Mouse (Mus musculus): Measurements from ENCODE around the gene Rgl3. TPM values are rescaled to one million over a fixed set of nuclear protein-coding genes. Genes with fewer than 3 reads are reported as not detected.
A peak's percentile ranks its signal among the peaks of the same experiment; 100 is the strongest.

The Rgl3 gene
- polyA plus RNA-seq, 1 experiment, result 8.0 TPM

DNA sequence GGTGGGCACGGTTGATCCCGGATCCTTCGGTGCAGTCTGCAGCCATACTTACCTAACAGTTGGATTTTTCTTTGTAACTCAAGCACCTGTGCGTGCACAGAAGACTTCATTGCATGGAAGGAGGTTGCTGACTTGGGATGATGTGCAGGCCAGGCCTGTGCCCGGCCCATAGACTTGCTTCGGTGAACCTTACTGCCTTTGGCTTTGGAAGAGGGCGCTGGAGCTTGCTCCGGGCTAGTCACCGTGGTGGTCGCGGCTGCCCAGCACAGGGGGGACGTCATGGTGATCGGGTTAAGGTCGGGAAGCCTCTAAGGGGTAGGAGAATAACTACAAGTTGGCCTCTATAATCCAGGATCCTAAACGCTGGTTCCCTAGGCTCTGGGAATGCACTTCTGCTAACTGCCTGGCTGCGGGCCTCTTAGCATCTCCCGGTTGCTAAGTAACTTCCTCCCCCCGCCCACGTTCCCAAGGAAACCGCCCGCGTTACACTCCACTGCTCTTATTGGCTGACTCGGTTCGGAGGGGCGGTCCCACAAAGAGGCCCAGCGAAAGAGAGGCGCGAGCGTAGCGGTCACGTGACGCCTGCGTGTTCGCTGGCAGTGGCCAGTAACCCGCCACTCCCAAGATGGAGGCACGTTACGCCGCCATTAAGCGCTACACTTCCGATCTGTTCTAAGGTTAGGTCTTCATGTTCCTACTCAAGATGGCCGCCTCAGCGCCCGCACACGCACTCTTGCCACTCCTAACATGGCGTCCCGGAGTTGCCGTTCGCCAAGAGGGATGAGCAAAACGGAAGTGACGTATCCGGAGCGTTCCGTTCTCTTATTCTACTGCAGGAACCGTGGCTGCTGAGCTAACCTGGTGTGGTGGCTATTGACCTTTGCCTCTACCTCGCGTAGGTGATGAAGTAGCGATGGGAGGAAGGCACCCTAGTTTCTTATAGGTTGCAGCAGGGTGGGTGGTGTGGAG lies 13.2 kb upstream of the Rgl3 start, which contains the start of the genes Ccdc151 and Prkcsh:
Gene Ccdc151, minus strand, starts transcription at position 441 of the 969 bp plus-strand sequence.
Gene Prkcsh, plus strand, starts transcription at position 613 of the 969 bp plus-strand sequence.
- Histone ChIP-seq H3K27ac (ENCODE audit: insufficient read depth, low read length) (peak within 1 kb of the TSS; percentile 57; the same call in 1 of the 2 replicates), H3K4me3 (ENCODE audit: extremely low read depth, insufficient read depth, insufficient read length) (peak within 1 kb of the TSS; percentile 75), H3K36me3 (ENCODE audit: control insufficient read depth, insufficient read depth, low read length) (peaks cover 7% of the 10 kb centered on the region), H3K27me3 (ENCODE audit: control insufficient read depth, insufficient read depth, low read length) (no peaks in the 10 kb centered on the region), H3K4me1 (ENCODE audit: control insufficient read depth, insufficient read depth, insufficient read length) (peaks cover 6% of the 10 kb centered on the region; the same call in 1 of the 2 replicates)
- peak; percentile 99 for DNase-seq (ENCODE audit: low read depth in 1 of 2, low spot score in 2 of 2)
- 8% methylated on average over 57 of the region's 57 CpGs for WGBS
- TF ChIP-seq CTCF (IDR thresholded peaks at IDR 0.05; ENCODE audit: extremely low read depth, insufficient read depth, insufficient read length, insufficient replicate concordance) (no peak), POLR2A (IDR thresholded peaks at IDR 0.05; ENCODE audit: low read depth, low read length) (peak; percentile 59)

DNA sequence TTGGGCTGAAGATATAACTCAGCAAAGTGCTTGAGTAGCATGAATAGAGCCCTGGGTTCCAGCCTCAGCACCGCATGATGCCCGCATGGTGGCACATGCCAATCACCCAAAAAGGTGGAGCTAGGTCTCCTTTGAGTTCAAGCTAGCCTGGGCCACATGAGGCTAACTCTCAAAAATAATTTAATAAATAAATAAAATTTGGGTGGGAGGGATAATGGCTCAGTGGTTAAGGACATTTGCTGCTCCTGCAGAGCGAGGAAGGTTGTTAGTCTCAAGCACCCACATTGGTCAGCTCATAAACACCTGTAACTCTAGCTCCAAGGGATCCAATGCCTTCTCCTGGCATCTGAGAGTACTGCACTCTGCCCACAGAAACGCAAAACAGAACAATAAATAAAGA lies 12.4 kb upstream of the Rgl3 start:
- Histone ChIP-seq H3K36me3 (ENCODE audit: control insufficient read depth, insufficient read depth, low read length) (peaks cover 4% of the 10 kb centered on the region), H3K27me3 (ENCODE audit: control insufficient read depth, insufficient read depth, low read length) (no peaks in the 10 kb centered on the region), H3K4me3 (ENCODE audit: extremely low read depth, insufficient read depth, insufficient read length) (no peak overlapping the region), H3K27ac (ENCODE audit: insufficient read depth, low read length) (no peak overlapping the region), H3K4me1 (ENCODE audit: control insufficient read depth, insufficient read depth, insufficient read length) (peaks cover 6% of the 10 kb centered on the region; the same call in 1 of the 2 replicates)
- no peak for TF ChIP-seq CTCF (IDR thresholded peaks at IDR 0.05; ENCODE audit: extremely low read depth, insufficient read depth, insufficient read length, insufficient replicate concordance)
- DNase-seq (ENCODE audit: low read depth in 1 of 2, low spot score in 2 of 2), result no peak
- WGBS, result 88% methylated on average over 4 of the region's 4 CpGs

DNA sequence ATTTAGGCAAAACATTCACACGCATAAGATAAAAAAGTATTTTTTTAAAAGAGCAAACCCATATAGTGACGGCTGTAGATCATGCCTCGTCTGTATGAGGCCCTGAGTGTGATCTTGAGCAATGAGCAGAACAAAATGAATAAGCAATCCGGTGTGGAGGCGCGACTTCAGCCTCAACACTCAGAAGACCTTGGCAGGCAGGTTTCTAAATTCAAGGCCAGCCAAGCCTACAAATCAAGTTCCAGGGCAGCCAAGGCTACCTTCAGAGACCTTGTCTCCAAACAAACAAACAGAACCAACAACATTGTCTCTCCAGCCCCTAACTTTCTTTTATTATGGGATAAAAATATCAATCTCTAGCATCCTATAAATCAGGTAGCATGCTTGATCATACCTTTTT lies 11.1 kb upstream of the Rgl3 start:
- TF ChIP-seq CTCF (IDR thresholded peaks at IDR 0.05; ENCODE audit: extremely low read depth, insufficient read depth, insufficient read length, insufficient replicate concordance), result no peak
- TF ChIP-seq POLR2A (IDR thresholded peaks at IDR 0.05; ENCODE audit: low read depth, low read length), result no peak
- peaks cover 1% of the 10 kb centered on the region; the same call in 1 of the 2 replicates for H3K36me3 ChIP-seq (ENCODE audit: control insufficient read depth, insufficient read depth, low read length)
- no peak overlapping the region for H3K27ac ChIP-seq (ENCODE audit: insufficient read depth, low read length)
- no peak for DNase-seq (ENCODE audit: low read depth in 1 of 2, low spot score in 2 of 2)
- H3K27me3 ChIP-seq (ENCODE audit: control insufficient read depth, insufficient read depth, low read length), result no peaks in the 10 kb centered on the region
- peaks cover 6% of the 10 kb centered on the region; the same call in 1 of the 2 replicates for H3K4me1 ChIP-seq (ENCODE audit: control insufficient read depth, insufficient read depth, insufficient read length)
- no peak overlapping the region for H3K4me3 ChIP-seq (ENCODE audit: extremely low read depth, insufficient read depth, insufficient read length)
- WGBS, result 86% methylated on average over 6 of the region's 6 CpGs

DNA sequence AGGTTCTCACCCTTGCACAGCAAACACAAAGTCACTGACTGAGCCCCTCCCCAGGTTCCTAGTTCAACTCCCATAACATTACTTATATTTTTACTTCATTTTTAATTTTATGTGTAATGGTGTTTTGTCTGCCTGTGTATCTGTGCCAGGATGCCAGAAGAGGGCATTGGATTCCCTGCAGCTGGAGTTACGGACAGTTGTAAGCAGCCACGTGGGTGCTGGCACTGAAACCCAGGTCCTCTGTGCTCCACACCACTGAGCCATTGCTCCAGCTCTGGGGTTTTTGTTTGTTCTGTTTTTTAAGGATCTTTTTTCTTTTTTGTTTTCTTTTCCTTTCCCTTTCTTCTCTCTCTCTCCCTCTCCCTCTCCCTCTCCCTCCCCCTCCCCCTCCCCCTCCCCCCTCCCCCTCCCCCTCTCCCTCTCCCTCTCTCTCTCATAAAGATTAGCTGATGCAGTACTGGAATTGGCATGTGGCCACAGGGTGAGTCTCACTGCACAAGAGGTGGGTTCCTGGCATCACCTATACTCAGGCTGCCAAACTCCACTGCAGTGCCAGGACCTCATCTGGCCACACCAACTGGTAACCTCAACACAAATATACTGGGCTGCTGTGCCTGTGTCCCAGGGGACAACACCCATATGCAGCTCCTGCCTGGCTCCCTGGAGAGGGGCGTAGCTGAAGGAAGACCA lies 7.1 kb upstream of the Rgl3 start:
- no peak for TF ChIP-seq CTCF (IDR thresholded peaks at IDR 0.05; ENCODE audit: extremely low read depth, insufficient read depth, insufficient read length, insufficient replicate concordance)
- TF ChIP-seq POLR2A (IDR thresholded peaks at IDR 0.05; ENCODE audit: low read depth, low read length), result no peak
- Histone ChIP-seq H3K4me1 (ENCODE audit: control insufficient read depth, insufficient read depth, insufficient read length) (no peaks in the 10 kb centered on the region), H3K27me3 (ENCODE audit: control insufficient read depth, insufficient read depth, low read length) (no peaks in the 10 kb centered on the region), H3K36me3 (ENCODE audit: control insufficient read depth, insufficient read depth, low read length) (no peaks in the 10 kb centered on the region), H3K27ac (ENCODE audit: insufficient read depth, low read length) (no peak overlapping the region), H3K4me3 (ENCODE audit: extremely low read depth, insufficient read depth, insufficient read length) (no peak overlapping the region)
- DNase-seq (ENCODE audit: low read depth in 1 of 2, low spot score in 2 of 2), result no peak
- 80% methylated on average over 3 of the region's 3 CpGs for WGBS

DNA sequence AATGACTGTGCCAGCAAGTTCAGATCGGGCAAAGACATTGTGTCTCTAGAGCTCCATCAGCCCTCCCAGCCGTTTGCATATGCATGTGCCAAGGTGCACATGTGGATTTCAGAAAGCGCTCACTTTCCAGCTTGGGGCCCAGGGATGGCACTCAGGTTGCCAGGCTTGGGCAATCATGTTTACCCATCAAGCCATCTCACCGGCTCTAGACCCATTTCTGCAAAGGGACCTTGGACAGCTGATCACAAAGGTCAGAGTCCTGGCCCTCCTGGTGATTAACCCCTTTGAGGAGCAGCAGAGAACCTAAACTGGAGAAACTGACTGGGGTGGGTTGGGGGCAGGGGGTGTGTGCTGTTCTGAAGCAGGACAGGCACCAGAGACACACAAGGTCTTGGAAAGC lies 3.0 kb upstream of the Rgl3 start:
- Histone ChIP-seq H3K4me1 (ENCODE audit: control insufficient read depth, insufficient read depth, insufficient read length) (peaks cover 9% of the 10 kb centered on the region), H3K27me3 (ENCODE audit: control insufficient read depth, insufficient read depth, low read length) (peaks cover 24% of the 10 kb centered on the region), H3K4me3 (ENCODE audit: extremely low read depth, insufficient read depth, insufficient read length) (no peak overlapping the region), H3K27ac (ENCODE audit: insufficient read depth, low read length) (no peak overlapping the region), H3K36me3 (ENCODE audit: control insufficient read depth, insufficient read depth, low read length) (no peaks in the 10 kb centered on the region)
- 83% methylated on average over 4 of the region's 4 CpGs for whole genome bisulfite sequencing
- TF ChIP-seq CTCF (IDR thresholded peaks at IDR 0.05; ENCODE audit: extremely low read depth, insufficient read depth, insufficient read length, insufficient replicate concordance), result no peak
- TF ChIP-seq POLR2A (IDR thresholded peaks at IDR 0.05; ENCODE audit: low read depth, low read length), result no peak
- no peak for DNase-seq (ENCODE audit: low read depth in 1 of 2, low spot score in 2 of 2)

DNA sequence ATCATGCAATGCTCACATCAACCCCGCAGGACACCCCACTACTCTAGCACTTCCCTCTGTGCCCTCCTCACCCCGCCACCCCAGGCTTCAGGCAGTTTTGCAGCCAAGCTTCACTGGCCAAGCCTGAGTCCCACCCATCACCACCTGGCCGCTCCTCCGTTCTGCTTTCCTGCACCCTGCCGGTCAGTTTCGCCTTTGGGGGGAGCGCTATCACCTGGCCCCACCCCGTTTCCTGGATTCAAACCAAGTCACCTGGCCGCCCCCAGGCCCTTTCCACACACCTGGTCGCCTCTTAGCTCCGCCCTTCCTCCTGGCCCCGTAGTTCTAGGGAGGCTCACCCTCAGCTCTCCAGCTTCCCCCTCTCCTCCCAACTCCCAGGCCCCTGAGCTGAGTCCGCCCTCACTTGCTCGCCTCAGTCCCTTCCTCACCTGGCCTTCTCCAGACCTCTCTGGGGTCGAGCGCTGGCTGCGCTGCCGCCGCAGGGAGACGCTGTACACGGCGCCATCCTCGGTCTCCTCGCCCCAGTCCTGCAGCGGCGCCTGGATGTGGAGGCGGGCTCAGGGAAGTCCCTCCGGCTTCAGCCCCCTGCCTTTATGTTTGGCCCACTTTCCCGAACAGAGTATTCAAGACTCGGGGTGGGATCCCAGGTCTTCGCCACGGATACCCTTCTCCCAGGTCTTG lies 685 bp downstream of the Rgl3 start:
- 7% methylated on average over 32 of the region's 32 CpGs for WGBS
- peak overlapping the region; percentile 31; the same call in 1 of the 2 replicates for H3K4me3 ChIP-seq (ENCODE audit: extremely low read depth, insufficient read depth, insufficient read length)
- H3K27me3 ChIP-seq (ENCODE audit: control insufficient read depth, insufficient read depth, low read length), result peaks cover 24% of the 10 kb centered on the region
- DNase-seq (ENCODE audit: low read depth in 1 of 2, low spot score in 2 of 2), result peak in 1 of 2 experiments; percentile 21
- no peak for TF ChIP-seq POLR2A (IDR thresholded peaks at IDR 0.05; ENCODE audit: low read depth, low read length)
- TF ChIP-seq CTCF (IDR thresholded peaks at IDR 0.05; ENCODE audit: extremely low read depth, insufficient read depth, insufficient read length, insufficient replicate concordance), result no peak
- H3K36me3 ChIP-seq (ENCODE audit: control insufficient read depth, insufficient read depth, low read length), result no peaks in the 10 kb centered on the region
- H3K4me1 ChIP-seq (ENCODE audit: control insufficient read depth, insufficient read depth, insufficient read length), result peaks cover 9% of the 10 kb centered on the region
- no peak overlapping the region for H3K27ac ChIP-seq (ENCODE audit: insufficient read depth, low read length)

Data from spleen, adult 2 months (tissue).